29 mouse cellular contexts compared by ENCODE assay signal in genomic region chr2:28065081-28065651, GRCm38 (mm10). TPM values are rescaled to one million over a fixed set of nuclear protein-coding genes. Genes with fewer than 3 reads are reported as not detected.
DNase-seq lines count a peak whose midpoint lies in the region; ATAC-seq and TF ChIP-seq lines count a peak whose summit lies in the region.
"Had no signal": no experiment of that assay in that cellular context is flagged by ENCODE, and none has a peak within 500 bp of the region (broad histone marks: within the 10 kb centered on the region; RNA-seq: fewer than 3 reads in every experiment).

No protein-coding gene starts in this region.

- H3K9me3 ChIP-seq in heart, embryonic 11.5 days (replicated peaks; ENCODE audit: control insufficient read depth, low read length): no peaks in the 10 kb centered on the region
- H3K9me3 ChIP-seq in heart, embryonic 12.5 days (replicated peaks): no peaks in the 10 kb centered on the region
- H3K9me3 ChIP-seq in MEL (replicated peaks; ENCODE audit: insufficient read depth, low read length): no peaks in the 10 kb centered on the region
- no peaks in the 10 kb centered on the region for H3K9me3 ChIP-seq in embryonic facial prominence, embryonic 10.5 days
- no peaks in the 10 kb centered on the region for H3K9me3 ChIP-seq in liver, embryonic 14.5 days (ENCODE audit: control insufficient read depth, low read length)
- no peaks in the 10 kb centered on the region for H3K9me3 ChIP-seq in kidney, embryonic 14.5 days (ENCODE audit: control insufficient read depth, low read length)
- H3K9me3 ChIP-seq: embryonic facial prominence, embryonic 15.5 days; forebrain, embryonic 12.5 days; hindbrain, embryonic 13.5 days; limb, embryonic 12.5 days; midbrain, embryonic 12.5 days had no signal

- H3K27ac ChIP-seq in heart, embryonic 11.5 days (ENCODE audit: low read depth, low read length): peak overlapping the region; percentile 59; the same call in 1 of the 2 replicates
- H3K27ac ChIP-seq in heart, embryonic 12.5 days (ENCODE audit: poor library complexity, severe bottlenecking): no peak overlapping the region
- H3K27ac ChIP-seq in MEL (ENCODE audit: control insufficient read depth, low read depth, low read length): peak overlapping the region; percentile 100
- H3K27ac ChIP-seq in embryonic facial prominence, embryonic 10.5 days (replicated peaks): peak overlapping the region; percentile 40; the same call in 1 of the 2 replicates
- H3K27ac ChIP-seq in liver, embryonic 14.5 days: peak overlapping the region; percentile 98
- no peak overlapping the region for H3K27ac ChIP-seq in kidney, embryonic 14.5 days (ENCODE audit: low read depth, low read length)
- H3K27ac ChIP-seq: embryonic facial prominence, embryonic 15.5 days; forebrain, embryonic 12.5 days; hindbrain, embryonic 13.5 days; layer of hippocampus, adult 2 months; limb, embryonic 12.5 days; midbrain, embryonic 12.5 days had no signal

- H3K4me3 ChIP-seq in heart, embryonic 11.5 days (ENCODE audit: low read depth, low read length): no peak overlapping the region
- H3K4me3 ChIP-seq in heart, embryonic 12.5 days: no peak overlapping the region
- H3K4me3 ChIP-seq in MEL (ENCODE audit: control insufficient read depth in 1 of 2, insufficient read depth in 1 of 2, low read depth in 2 of 2, low read length in 2 of 2): peak overlapping the region; percentile 11 to 28; a peak in 3 of 4 replicates
- no peak overlapping the region for H3K4me3 ChIP-seq in embryonic facial prominence, embryonic 10.5 days
- no peak overlapping the region for H3K4me3 ChIP-seq in liver, embryonic 14.5 days (ENCODE audit: insufficient read depth in 1 of 2, low read depth in 2 of 2, low read length in 2 of 2)
- H3K4me3 ChIP-seq in kidney, embryonic 14.5 days (ENCODE audit: low read length): no peak overlapping the region
- H3K4me3 ChIP-seq: embryonic facial prominence, embryonic 15.5 days; forebrain, embryonic 12.5 days; hindbrain, embryonic 13.5 days; layer of hippocampus, adult 2 months; limb, embryonic 12.5 days; midbrain, embryonic 12.5 days had no signal

- TF ChIP-seq CTCF in MEL (IDR thresholded peaks at IDR 0.05 in 2 of 3, conservative IDR thresholded peaks at IDR 0.05 in 1 of 3; ENCODE audit: control insufficient read depth in 1 of 3, insufficient read depth in 1 of 3, low read depth in 2 of 3, low read length in 3 of 3, poor library complexity in 1 of 3, severe bottlenecking in 1 of 3): peak; percentile 37 to 54 (median 53)
- peak; percentile 37; the same call in 1 of the 2 replicates for TF ChIP-seq CTCF in liver, embryonic 14.5 days (IDR thresholded peaks at IDR 0.05; ENCODE audit: low read depth)

- no peaks in the 10 kb centered on the region for H3K27me3 ChIP-seq in heart, embryonic 11.5 days (ENCODE audit: control insufficient read depth, insufficient read depth, low read length)
- 0 out of 2 replicates have a peak, but pooled peaks cover 5% of the 10 kb centered on the region for H3K27me3 ChIP-seq in heart, embryonic 12.5 days (replicated peaks)
- H3K27me3 ChIP-seq in MEL (ENCODE audit: control insufficient read depth in 1 of 2, insufficient read depth in 2 of 2, low read length in 2 of 2): no peaks in the 10 kb centered on the region
- H3K27me3 ChIP-seq in embryonic facial prominence, embryonic 10.5 days (replicated peaks; ENCODE audit: low read depth, poor library complexity, severe bottlenecking): no peaks in the 10 kb centered on the region
- H3K27me3 ChIP-seq in liver, embryonic 14.5 days (ENCODE audit: control insufficient read depth, insufficient read depth, low read length): no peaks in the 10 kb centered on the region
- H3K27me3 ChIP-seq in kidney, embryonic 14.5 days (ENCODE audit: control insufficient read depth, insufficient read depth, low read length): no peaks in the 10 kb centered on the region
- H3K27me3 ChIP-seq: forebrain, embryonic 12.5 days; hindbrain, embryonic 13.5 days; limb, embryonic 12.5 days; midbrain, embryonic 12.5 days had no signal

- peak; percentile 83 for DNase-seq in MEL (ENCODE audit: low read depth, low spot score)
- DNase-seq in embryonic facial prominence, embryonic 10.5 days (ENCODE audit: low spot score): no peak
- peak; percentile 38 to 44 (median 40) for DNase-seq in liver, embryonic 14.5 days (ENCODE audit: low read depth in 3 of 3, low spot score in 3 of 3)
- no peak for DNase-seq in kidney, postnatal 36 days
- no peak for DNase-seq in kidney, postnatal 10 days
- DNase-seq: adrenal gland, adult 2 months; cerebellum, adult 2 months; cerebellum, postnatal 36 days; kidney, adult 18-20 months; kidney, postnatal 14 days; lung, adult 2 months had no signal

- ATAC-seq in heart, embryonic 11.5 days (replicated peaks; ENCODE audit: insufficient number of reproducible peaks, low FRiP score, low TSS enrichment): no peak
- no peak for ATAC-seq in heart, embryonic 12.5 days (ENCODE audit: insufficient number of reproducible peaks, low FRiP score)
- peak; percentile 34; the same call in 1 of the 2 replicates for ATAC-seq in liver, embryonic 14.5 days (ENCODE audit: insufficient read depth)
- ATAC-seq in kidney, embryonic 14.5 days (ENCODE audit: low FRiP score, low TSS enrichment): no peak
- ATAC-seq: CD4-positive, CD25-positive, alpha-beta regulatory T cell, adult 4 months; inflammation-experienced regulatory T-cells, adult 6 months had no signal

- WGBS in heart, embryonic 11.5 days (ENCODE audit: insufficient replicate concordance): 83% methylated on average over 5 of the region's 5 CpGs
- WGBS in heart, embryonic 12.5 days: 84% methylated on average over 5 of the region's 5 CpGs
- WGBS in embryonic facial prominence, embryonic 10.5 days: 87% methylated on average over 5 of the region's 5 CpGs
- WGBS in liver, embryonic 14.5 days (ENCODE audit: insufficient replicate concordance): 66% methylated on average over 5 of the region's 5 CpGs
- WGBS in kidney, embryonic 14.5 days: 85% methylated on average over 5 of the region's 5 CpGs

- 0 out of 4 replicates have a peak, but pooled peaks of 1 of the 2 experiments have one; percentile 14 for TF ChIP-seq POLR2A in MEL (IDR thresholded peaks at IDR 0.05; ENCODE audit: control insufficient read depth in 1 of 2, insufficient read depth in 1 of 2, low read depth in 1 of 2, low read length in 2 of 2, poor library complexity in 1 of 2)

- H3K9ac ChIP-seq in heart, embryonic 11.5 days (ENCODE audit: low read depth, low read length): no peak overlapping the region
- H3K9ac ChIP-seq in heart, embryonic 12.5 days: no peak overlapping the region
- peak overlapping the region; percentile 82 for H3K9ac ChIP-seq in MEL (ENCODE audit: control insufficient read depth, low read depth, low read length, poor library complexity, severe bottlenecking)
- peak overlapping the region; percentile 75 for H3K9ac ChIP-seq in liver, embryonic 14.5 days (replicated peaks)
- H3K9ac ChIP-seq in kidney, embryonic 14.5 days (ENCODE audit: low read depth, low read length): no peak overlapping the region
- H3K9ac ChIP-seq: embryonic facial prominence, embryonic 15.5 days; forebrain, embryonic 12.5 days; hindbrain, embryonic 13.5 days; limb, embryonic 12.5 days; midbrain, embryonic 12.5 days had no signal

- peak; percentile 20 to 60; a peak in 2 of 4 replicates for TF ChIP-seq EP300 in MEL (IDR thresholded peaks at IDR 0.05; ENCODE audit: low read depth in 1 of 2, low read length in 2 of 2)
- TF ChIP-seq EP300 in liver, embryonic 14.5 days (IDR thresholded peaks at IDR 0.05; ENCODE audit: low read depth): no peak

- no peak overlapping the region for H3K4me2 ChIP-seq in heart, embryonic 11.5 days
- H3K4me2 ChIP-seq in heart, embryonic 12.5 days: no peak overlapping the region
- peak overlapping the region; percentile 60 for H3K4me2 ChIP-seq in liver, embryonic 14.5 days (ENCODE audit: low read depth)
- H3K4me2 ChIP-seq in kidney, embryonic 14.5 days (replicated peaks; ENCODE audit: low read depth, low read length): no peak overlapping the region
- H3K4me2 ChIP-seq: embryonic facial prominence, embryonic 15.5 days; forebrain, embryonic 12.5 days; hindbrain, embryonic 13.5 days; limb, embryonic 12.5 days; midbrain, embryonic 12.5 days had no signal

- TF ChIP-seq RAD21 in MEL (IDR thresholded peaks at IDR 0.05; ENCODE audit: low read depth, low read length): peak; percentile 51

- H3K36me3 ChIP-seq in heart, embryonic 11.5 days (ENCODE audit: control insufficient read depth, insufficient read depth, low read length): no peaks in the 10 kb centered on the region
- H3K36me3 ChIP-seq in heart, embryonic 12.5 days: no peaks in the 10 kb centered on the region
- H3K36me3 ChIP-seq in MEL (ENCODE audit: control insufficient read depth in 1 of 2, insufficient read depth in 2 of 2, low read length in 2 of 2): peaks cover 0 to 73% of the 10 kb centered on the region in 2 experiments; a peak in 2 of 4 replicates
- H3K36me3 ChIP-seq in embryonic facial prominence, embryonic 10.5 days (replicated peaks): no peaks in the 10 kb centered on the region
- H3K36me3 ChIP-seq in liver, embryonic 14.5 days (replicated peaks; ENCODE audit: control insufficient read depth, insufficient read depth, low read depth): no peaks in the 10 kb centered on the region
- H3K36me3 ChIP-seq in kidney, embryonic 14.5 days (ENCODE audit: control insufficient read depth, insufficient read depth, low read length): no peaks in the 10 kb centered on the region
- H3K36me3 ChIP-seq: embryonic facial prominence, embryonic 15.5 days; forebrain, embryonic 12.5 days; hindbrain, embryonic 13.5 days; limb, embryonic 12.5 days; midbrain, embryonic 12.5 days had no signal

- 0 out of 2 replicates have a peak, but pooled peaks cover 2% of the 10 kb centered on the region for H3K4me1 ChIP-seq in heart, embryonic 11.5 days (ENCODE audit: control insufficient read depth, insufficient read depth, low read length)
- H3K4me1 ChIP-seq in heart, embryonic 12.5 days (replicated peaks): peaks cover 8% of the 10 kb centered on the region; the same call in 1 of the 2 replicates
- peaks cover 45 to 76% of the 10 kb centered on the region in 2 experiments for H3K4me1 ChIP-seq in MEL (ENCODE audit: control insufficient read depth in 1 of 2, insufficient read depth in 2 of 2, low read length in 2 of 2)
- 0 out of 2 replicates have a peak, but pooled peaks cover 3% of the 10 kb centered on the region for H3K4me1 ChIP-seq in embryonic facial prominence, embryonic 10.5 days
- H3K4me1 ChIP-seq in liver, embryonic 14.5 days (replicated peaks; ENCODE audit: control insufficient read depth in 2 of 2, insufficient read depth in 2 of 2, low read length in 1 of 2): peaks cover 62 to 76% of the 10 kb centered on the region in 2 experiments
- H3K4me1 ChIP-seq in kidney, embryonic 14.5 days (ENCODE audit: control insufficient read depth, insufficient read depth, low read length): no peaks in the 10 kb centered on the region
- H3K4me1 ChIP-seq: embryonic facial prominence, embryonic 15.5 days; limb, embryonic 12.5 days had no signal

- peaks cover 3% of the 10 kb centered on the region; the same call in 1 of the 2 replicates for H3K79me2 ChIP-seq in MEL (ENCODE audit: control insufficient read depth, insufficient read depth, low read length, poor library complexity)

RNA-seq across cellular contexts. Expression of gene Fcnb, which starts 19.5 kb away (rescaled TPM):
- 0.19 TPM in 1 of 2 replicates, not detected in the other for polyA plus RNA-seq in heart, embryonic 11.5 days (2014; fragmentation: Nextera tagmentation; extraction: Ambion mirVana)
- 0.33 TPM in 1 of 2 replicates, not detected in the other for polyA plus RNA-seq in heart, embryonic 12.5 days (2016; fragmentation: Nextera tagmentation; extraction: Ambion mirVana)
- total RNA-seq in MEL (2012; rRNA removed): not detected in 2 replicates
- not detected for polyA plus RNA-seq in MEL (2012; ENCODE audit: insufficient read depth in 1 of 2, insufficient read length in 2 of 2, low read depth in 1 of 2, low replicate concordance in 2 of 2, missing spikeins in 1 of 2)
- polyA plus RNA-seq in embryonic facial prominence, embryonic 10.5 days (2016; fragmentation: Nextera tagmentation; extraction: Ambion mirVana): not detected in 2 replicates
- 12.0 and 14.6 TPM in 2 replicates for polyA plus RNA-seq in liver, embryonic 14.5 days (2012; rRNA removed)
- 28.4 and 29.9 TPM in 2 replicates for polyA plus RNA-seq in liver, embryonic 14.5 days (2014; fragmentation: Nextera tagmentation; extraction: Ambion mirVana)
- polyA plus RNA-seq in kidney, embryonic 14.5 days (2014; fragmentation: Nextera tagmentation; extraction: Ambion mirVana): not detected in 2 replicates
- total RNA-seq: adrenal gland, adult 2 months; gastrocnemius, adult 18-20 months; gastrocnemius, postnatal 4 days; heart, postnatal 25 days; layer of hippocampus, adult 2 months; layer of hippocampus, postnatal 25 days; left cerebral cortex, postnatal 14 days; neutrophil, adult 5-6 weeks had no signal
- polyA plus RNA-seq: adrenal gland, adult 2 months; CD4-positive, CD25-positive, alpha-beta regulatory T cell, adult 4 months; cerebellum, adult 2 months; inflammation-experienced regulatory T-cells, adult 6 months; limb, embryonic 12.5 days; midbrain, embryonic 12.5 days; small intestine, adult 2 months had no signal

Comparison
In these comparisons a context has a peak if more than half of its experiments do, and no peak if none do; other contexts are left out.
1. H3K27ac ChIP-seq: peak in heart, embryonic 11.5 days (single experiment), MEL (single experiment), embryonic facial prominence, embryonic 10.5 days (single experiment) and liver, embryonic 14.5 days (single experiment); none in heart, embryonic 12.5 days (single experiment) and kidney, embryonic 14.5 days (single experiment).
2. H3K4me3 ChIP-seq: peak in MEL (2 of 2); none in heart, embryonic 11.5 days (single experiment), heart, embryonic 12.5 days (single experiment), embryonic facial prominence, embryonic 10.5 days (single experiment), liver, embryonic 14.5 days (0 of 2) and kidney, embryonic 14.5 days (single experiment).
3. H3K9ac ChIP-seq: peak in MEL (single experiment) and liver, embryonic 14.5 days (single experiment); none in heart, embryonic 11.5 days (single experiment), heart, embryonic 12.5 days (single experiment) and kidney, embryonic 14.5 days (single experiment).
4. DNase-seq: peak in MEL (single experiment) and liver, embryonic 14.5 days (3 of 3); none in embryonic facial prominence, embryonic 10.5 days (single experiment), kidney, postnatal 36 days (0 of 2) and kidney, postnatal 10 days (single experiment).